Mouse (Mus musculus) C2C12 (cell line): ENCODE measurements around the gene Fam83d. TPM values are rescaled to one million over a fixed set of nuclear protein-coding genes. Genes with fewer than 3 reads are reported as not detected.

ENCODE experiments used
- H3K27me3 ChIP-seq: one replicate; pipeline ENCODE4 v1.6.1; 2011; ENCODE audit not compliant: control insufficient read depth, insufficient read depth, insufficient read length
- H3K36me3 ChIP-seq: one replicate; pipeline ENCODE4 v1.6.1; 2011; ENCODE audit not compliant: control insufficient read depth, insufficient read depth
- H3K4me3 ChIP-seq: one replicate; pipeline ENCODE4 v1.5.1; 2011; ENCODE audit warnings: mild to moderate bottlenecking, control low read depth; ENCODE audit not compliant: poor library complexity, insufficient read depth, severe bottlenecking
- H3K79me2 ChIP-seq: one replicate; pipeline ENCODE4 v1.6.1; 2011; ENCODE audit not compliant: control insufficient read depth, insufficient read depth
- H3K79me3 ChIP-seq: one replicate; pipeline ENCODE4 v1.6.1; 2011; ENCODE audit warnings: low read depth, control low read depth
- H3ac ChIP-seq: one replicate; pipeline ENCODE3; 2011; ENCODE audit warnings: low read depth; ENCODE audit not compliant: control insufficient read depth, insufficient read length
- CEBPB ChIP-seq: IDR thresholded peaks from one replicate; pipeline ENCODE4 v1.6.1; 2011; ENCODE audit warnings: low read depth, mild to moderate bottlenecking, control low read depth, moderate library complexity
- CTCF ChIP-seq: IDR thresholded peaks from one replicate; pipeline ENCODE4 v1.5.1; 2011; ENCODE audit not compliant: control insufficient read depth, insufficient read depth, insufficient read length
- FOSL1 ChIP-seq: IDR thresholded peaks from one replicate; pipeline ENCODE4 v1.8.0; 2011; ENCODE audit warnings: mild to moderate bottlenecking, low read length; ENCODE audit not compliant: poor library complexity, insufficient read depth, severe bottlenecking
- MAX ChIP-seq: IDR thresholded peaks from one replicate; pipeline ENCODE4 v1.6.1; 2011; ENCODE audit warnings: mild to moderate bottlenecking, control low read depth
- MYOD1 ChIP-seq: IDR thresholded peaks from one replicate; pipeline ENCODE4 v1.6.1; 2011; ENCODE audit warnings: low read depth; ENCODE audit not compliant: control insufficient read depth, insufficient read length
- MYOG ChIP-seq: IDR thresholded peaks from one replicate; pipeline ENCODE4 v1.6.1; 2011; ENCODE audit not compliant: control insufficient read depth, insufficient read length; ENCODE audit errors: extremely low read depth
- USF1 ChIP-seq: IDR thresholded peaks from one replicate; pipeline ENCODE4 v1.6.1; 2011; ENCODE audit warnings: low read depth, mild to moderate bottlenecking, control low read depth, moderate library complexity
- polyA plus RNA-seq: library from polyadenylated mRNA; unstranded; fragments of >200 nt; fragmentation: generic; extraction: Trizol; gene quantifications from one replicate; pipeline ENCODE4 v1.2.1, GENCODE M21; 2012; ENCODE audit warnings: missing spikeins

Gene Fam83d
- polyA plus RNA-seq, 1 experiment = 33.3 TPM

GRCm38 (mm10) chr2:158803575-158803974 lies 35.7 kb downstream of the Fam83d start:
- Histone ChIP-seq H3K27me3 (no peaks in the 10 kb centered on the region), H3K4me3 (no peak overlapping the region), H3K79me2 (peaks cover 22% of the 10 kb centered on the region), H3K36me3 (peaks cover 20% of the 10 kb centered on the region), H3ac (no peak overlapping the region), H3K79me3 (peaks cover 14% of the 10 kb centered on the region)
- TF ChIP-seq CEBPB = no peak
- no peak for TF ChIP-seq MYOG
- TF ChIP-seq USF1 = no peak
- TF ChIP-seq MYOD1 = no peak
- no peak for TF ChIP-seq FOSL1
- no peak for TF ChIP-seq MAX
- TF ChIP-seq CTCF = no peak

- Histone ChIP-seq H3K79me3 (no peaks in the 10 kb centered on the region), H3K36me3 (peaks cover 48% of the 10 kb centered on the region), H3K4me3 (no peak overlapping the region), H3K27me3 (no peaks in the 10 kb centered on the region), H3K79me2 (no peaks in the 10 kb centered on the region), H3ac (no peak overlapping the region)
- no peak for TF ChIP-seq CEBPB
- TF ChIP-seq MYOG = no peak
- no peak for TF ChIP-seq CTCF
- no peak for TF ChIP-seq MAX
- no peak for TF ChIP-seq MYOD1
- TF ChIP-seq USF1 = no peak
- TF ChIP-seq FOSL1 = no peak
Measured at GRCm38 (mm10) chr2:158815686-158816085, 47.8 kb downstream of the Fam83d start.

GRCm38 (mm10) chr2:158816239-158816638 lies 48.3 kb downstream of the Fam83d start:
- no peaks in the 10 kb centered on the region for H3K27me3 ChIP-seq
- H3ac ChIP-seq = no peak overlapping the region
- TF ChIP-seq MAX (no peak), CTCF (no peak), FOSL1 (no peak)
- peaks cover 53% of the 10 kb centered on the region for H3K36me3 ChIP-seq
- H3K79me3 ChIP-seq = no peaks in the 10 kb centered on the region
- no peaks in the 10 kb centered on the region for H3K79me2 ChIP-seq
- H3K4me3 ChIP-seq = no peak overlapping the region

GRCm38 (mm10) chr2:158817708-158818107 lies 49.8 kb downstream of the Fam83d start:
- no peaks in the 10 kb centered on the region for H3K79me3 ChIP-seq
- no peak overlapping the region for H3K4me3 ChIP-seq
- no peaks in the 10 kb centered on the region for H3K79me2 ChIP-seq
- no peak overlapping the region for H3ac ChIP-seq
- TF ChIP-seq MAX = no peak
- no peak for TF ChIP-seq MYOG
- H3K36me3 ChIP-seq = peaks cover 49% of the 10 kb centered on the region
- no peaks in the 10 kb centered on the region for H3K27me3 ChIP-seq

GRCm38 (mm10) chr2:158828124-158828523 lies 60.2 kb downstream of the Fam83d start:
- peaks cover 64% of the 10 kb centered on the region for H3K36me3 ChIP-seq
- no peak overlapping the region for H3K4me3 ChIP-seq
- no peak for TF ChIP-seq MYOD1
- no peak for TF ChIP-seq CTCF
- no peak for TF ChIP-seq MYOG
- no peak for TF ChIP-seq USF1
- H3K27me3 ChIP-seq = no peaks in the 10 kb centered on the region
- no peaks in the 10 kb centered on the region for H3K79me3 ChIP-seq
- H3ac ChIP-seq = no peak overlapping the region
- H3K79me2 ChIP-seq = no peaks in the 10 kb centered on the region

- Histone ChIP-seq H3K27me3 (no peaks in the 10 kb centered on the region), H3K4me3 (no peak overlapping the region), H3K36me3 (peaks cover 71% of the 10 kb centered on the region)
Measured at GRCm38 (mm10) chr2:158829746-158830145, 61.9 kb downstream of the Fam83d start.

More at GRCm38 (mm10) chr2:158829746-158830145, 61.9 kb downstream of the Fam83d start:
- Histone ChIP-seq H3ac (no peak overlapping the region), H3K79me2 (no peaks in the 10 kb centered on the region), H3K79me3 (no peaks in the 10 kb centered on the region)
- no peak for TF ChIP-seq MYOD1
- no peak for TF ChIP-seq FOSL1
- no peak for TF ChIP-seq USF1
- TF ChIP-seq MAX = no peak
- TF ChIP-seq MYOG = no peak
- no peak for TF ChIP-seq CTCF
- no peak for TF ChIP-seq CEBPB
